Mouse (Mus musculus) liver, embryonic 13.5 days (tissue): Measurements from ENCODE around the gene Sergef. TPM values are rescaled to one million over a fixed set of nuclear protein-coding genes. Genes with fewer than 3 reads are reported as not detected.
A peak's percentile ranks its signal among the peaks of the same experiment; 100 is the strongest.
"Not testable (repeated sequence)": the region's sequence is repeated elsewhere in the genome, so short reads cannot be mapped to it uniquely, and the experiment has no call there.

Experiments
- ATAC-seq: fragments of 200-750 bp; cut with Nextera tagmentation; 2 replicates; pipeline ENCODE4 v1.8.0; 2017; ENCODE audit warnings: low read depth, mild to moderate bottlenecking, moderate number of reproducible peaks, moderate library complexity
- DNase-seq: peaks from one replicate; pipeline ENCODE4 v3.0.0; 2022
- H3K27ac ChIP-seq: fragments of 300-500 bp; sonication (generic); 2 replicates; pipeline ENCODE4 v1.5.1; 2015; ENCODE audit warnings: moderate library complexity, mild to moderate bottlenecking, inconsistent platforms
- H3K27me3 ChIP-seq: fragments of 300-500 bp; sonication (generic); 2 replicates; pipeline ENCODE4 v1.6.1; 2015; ENCODE audit warnings: mild to moderate bottlenecking, inconsistent platforms
- H3K36me3 ChIP-seq: fragments of 300-500 bp; sonication (generic); 2 replicates; pipeline ENCODE4 v1.6.1; 2015; ENCODE audit warnings: mild to moderate bottlenecking, inconsistent platforms
- H3K4me1 ChIP-seq: fragments of 300-500 bp; sonication (generic); replicated peaks from 2 replicates; pipeline ENCODE4 v1.6.1; 2015; ENCODE audit warnings: inconsistent platforms
- H3K4me2 ChIP-seq: fragments of 300-500 bp; sonication (generic); 2 replicates; pipeline ENCODE4 v1.6.1; 2015; ENCODE audit warnings: inconsistent platforms, mild to moderate bottlenecking, moderate library complexity
- H3K4me3 ChIP-seq: fragments of 300-500 bp; sonication (generic); replicated peaks from 2 replicates; pipeline ENCODE4 v1.5.1; 2015; ENCODE audit warnings: mild to moderate bottlenecking, inconsistent platforms
- H3K9ac ChIP-seq: fragments of 300-500 bp; sonication (generic); 2 replicates; pipeline ENCODE4 v1.6.1; 2015; ENCODE audit warnings: mild to moderate bottlenecking, inconsistent platforms
- H3K9me3 ChIP-seq: fragments of 300-500 bp; sonication (generic); replicated peaks from 2 replicates; pipeline ENCODE4 v1.6.1; 2016; ENCODE audit warnings: inconsistent platforms
- WGBS: fragments of 180-500 bp; shearing (Covaris S2); methylation state at CpG from one replicate; pipeline ENCODE4 v1.1.7; 2015; ENCODE audit not compliant: insufficient replicate concordance; 5-methylcytosine and 5-hydroxymethylcytosine counted together
- polyA plus RNA-seq: library from polyadenylated mRNA; unstranded; fragments of >200 nt; fragmentation: Nextera tagmentation; extraction: Ambion mirVana; gene quantifications from 2 replicates; pipeline ENCODE4 v1.2.1, GENCODE M21; 2015

Sergef gene
- polyA plus RNA-seq, 1 experiment from 2014 or later = 7.5 TPM

GRCm38 (mm10) chr7:46652279-46652678, 12.7 kb upstream of the Sergef start:
- no peaks in the 10 kb centered on the region; the same call in 1 of the 2 replicates for H3K27me3 ChIP-seq
- ATAC-seq (no peak), DNase-seq (no peak)
- H3K9ac ChIP-seq = no peak overlapping the region
- H3K4me3 ChIP-seq = no peak overlapping the region
- 27% methylated on average over 2 of the region's 2 CpGs for WGBS
- peaks cover 6% of the 10 kb centered on the region for H3K4me1 ChIP-seq
- no peaks in the 10 kb centered on the region for H3K36me3 ChIP-seq
- H3K27ac ChIP-seq = no peak overlapping the region
- H3K4me2 ChIP-seq = no peak overlapping the region
- no peaks in the 10 kb centered on the region for H3K9me3 ChIP-seq

- H3K4me2 ChIP-seq, H3K27me3 ChIP-seq, H3K27ac ChIP-seq, H3K36me3 ChIP-seq, DNase-seq, ATAC-seq, H3K9me3 ChIP-seq, H3K4me1 ChIP-seq, H3K4me3 ChIP-seq, H3K9ac ChIP-seq: not testable (repeated sequence)
- 31% methylated on average over 5 of the region's 5 CpGs for WGBS
Observed at GRCm38 (mm10) chr7:46650231-46650630, 10.6 kb upstream of the Sergef start.

GRCm38 (mm10) chr7:46648431-46649140, 9.0 kb upstream of the Sergef start:
- WGBS = 44% methylated on average over 4 of the region's 4 CpGs
- Histone ChIP-seq H3K9me3 (no peaks in the 10 kb centered on the region), H3K27ac (no peak overlapping the region), H3K4me2 (no peak overlapping the region), H3K4me3 (no peak overlapping the region), H3K36me3 (no peaks in the 10 kb centered on the region), H3K27me3 (0 out of 2 replicates have a peak, but pooled peaks cover 7% of the 10 kb centered on the region), H3K4me1 (peaks cover 6% of the 10 kb centered on the region), H3K9ac (no peak overlapping the region)
- no peak for DNase-seq
- ATAC-seq = no peak

GRCm38 (mm10) chr7:46643172-46643571, 3.6 kb upstream of the Sergef start:
- ATAC-seq (no peak), DNase-seq (no peak)
- Histone ChIP-seq H3K9me3 (no peaks in the 10 kb centered on the region), H3K4me2 (no peak overlapping the region), H3K27ac (no peak overlapping the region), H3K36me3 (no peaks in the 10 kb centered on the region), H3K9ac (no peak overlapping the region), H3K4me3 (no peak overlapping the region), H3K27me3 (peaks cover 24% of the 10 kb centered on the region; the same call in 1 of the 2 replicates), H3K4me1 (peaks cover 17% of the 10 kb centered on the region)
- 67% methylated on average over 1 of the region's 1 CpGs for WGBS

- Histone ChIP-seq H3K4me2 (peak overlapping the region; percentile 94), H3K36me3 (no peaks in the 10 kb centered on the region), H3K4me1 (peaks cover 17% of the 10 kb centered on the region), H3K27ac (no peak overlapping the region), H3K4me3 (peak overlapping the region; percentile 77), H3K27me3 (peaks cover 21% of the 10 kb centered on the region; the same call in 1 of the 2 replicates), H3K9me3 (no peaks in the 10 kb centered on the region), H3K9ac (peak overlapping the region; percentile 82; the same call in 1 of the 2 replicates)
- 17% methylated on average over 17 of the region's 17 CpGs for WGBS
- no peak for ATAC-seq
- no peak for DNase-seq
Observed at GRCm38 (mm10) chr7:46640062-46640461, 455 bp upstream of the Sergef start.

GRCm38 (mm10) chr7:46638889-46639691, 517 bp downstream of the Sergef start:
- WGBS = 13% methylated on average over 32 of the region's 32 CpGs
- H3K4me2 ChIP-seq = peak overlapping the region; percentile 94
- H3K27ac ChIP-seq = no peak overlapping the region
- H3K4me1 ChIP-seq = peaks cover 17% of the 10 kb centered on the region
- H3K9ac ChIP-seq = peak overlapping the region; percentile 82
- ATAC-seq (no peak; the same call in 1 of the 2 replicates), DNase-seq (peak; percentile 4)
- no peaks in the 10 kb centered on the region for H3K9me3 ChIP-seq
- H3K27me3 ChIP-seq = peaks cover 21% of the 10 kb centered on the region; the same call in 1 of the 2 replicates
- H3K36me3 ChIP-seq = no peaks in the 10 kb centered on the region
- H3K4me3 ChIP-seq = peak overlapping the region; percentile 77

- Histone ChIP-seq H3K27me3 (no peaks in the 10 kb centered on the region), H3K36me3 (0 out of 2 replicates have a peak, but pooled peaks cover 3% of the 10 kb centered on the region), H3K27ac (no peak overlapping the region), H3K9me3 (no peaks in the 10 kb centered on the region), H3K4me3 (no peak overlapping the region), H3K4me1 (peaks cover 5% of the 10 kb centered on the region), H3K9ac (no peak overlapping the region), H3K4me2 (no peak overlapping the region)
- ATAC-seq (no peak), DNase-seq (no peak)
- 82% methylated on average over 8 of the region's 8 CpGs for WGBS
Observed at GRCm38 (mm10) chr7:46628375-46628975, 11.1 kb downstream of the Sergef start.

GRCm38 (mm10) chr7:46623979-46624378, 15.6 kb downstream of the Sergef start:
- Histone ChIP-seq H3K4me3 (no peak overlapping the region), H3K4me1 (no peaks in the 10 kb centered on the region), H3K4me2 (no peak overlapping the region), H3K27me3 (no peaks in the 10 kb centered on the region), H3K9ac (no peak overlapping the region), H3K9me3 (no peaks in the 10 kb centered on the region), H3K27ac (no peak overlapping the region), H3K36me3 (peaks cover 5% of the 10 kb centered on the region; the same call in 1 of the 2 replicates)
- DNase-seq (no peak), ATAC-seq (no peak)
- WGBS = 71% methylated on average over 2 of the region's 3 CpGs

GRCm38 (mm10) chr7:46618416-46619110, 21.0 kb downstream of the Sergef start:
- Histone ChIP-seq H3K36me3 (peaks cover 5% of the 10 kb centered on the region; the same call in 1 of the 2 replicates), H3K4me2 (no peak overlapping the region), H3K27me3 (no peaks in the 10 kb centered on the region), H3K4me1 (peaks cover 7% of the 10 kb centered on the region; the same call in 1 of the 2 replicates), H3K9ac (no peak overlapping the region), H3K4me3 (no peak overlapping the region), H3K9me3 (no peaks in the 10 kb centered on the region), H3K27ac (no peak overlapping the region)
- 84% methylated on average over 23 of the region's 23 CpGs for WGBS
- ATAC-seq (no peak), DNase-seq (no peak)

GRCm38 (mm10) chr7:46616429-46617005, 23.1 kb downstream of the Sergef start:
- Histone ChIP-seq H3K27ac (no peak overlapping the region), H3K4me1 (peaks cover 7% of the 10 kb centered on the region; the same call in 1 of the 2 replicates), H3K9me3 (no peaks in the 10 kb centered on the region), H3K4me3 (no peak overlapping the region), H3K9ac (no peak overlapping the region), H3K36me3 (peaks cover 5% of the 10 kb centered on the region; the same call in 1 of the 2 replicates), H3K4me2 (no peak overlapping the region), H3K27me3 (no peaks in the 10 kb centered on the region)
- 76% methylated on average over 7 of the region's 7 CpGs for WGBS
- ATAC-seq = no peak
- no peak for DNase-seq
